Mouse (Mus musculus): ENCODE results near the gene Bgn. TPM values are rescaled to one million over a fixed set of nuclear protein-coding genes. Genes with fewer than 3 reads are reported as not detected.

The Bgn gene
- total RNA-seq, 2 experiments from 2014 or later = 43.9 to 70.1 TPM

DNA sequence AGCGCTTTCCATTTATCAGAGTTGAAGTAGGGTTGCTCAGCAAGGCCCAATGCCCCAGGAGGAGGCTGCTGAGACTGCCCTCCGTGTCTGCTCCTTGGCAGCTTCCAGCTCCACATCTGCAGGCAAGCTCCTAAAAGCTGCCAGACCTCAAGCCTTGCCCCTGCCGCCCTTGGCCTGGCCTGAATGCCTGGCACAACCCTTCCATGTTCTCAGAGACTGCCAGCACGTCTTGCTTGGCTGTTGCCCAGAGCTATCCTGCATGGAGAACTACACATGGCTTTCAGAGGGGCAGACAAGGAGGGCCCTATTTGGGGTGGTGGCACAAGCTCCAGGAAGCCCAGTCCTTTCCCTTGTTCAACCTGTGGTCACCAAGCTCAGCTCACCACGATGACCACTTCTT is 3.5 kb downstream of the Bgn start:
- peak; percentile 59 for DNase-seq (ENCODE audit: low spot score)

DNA sequence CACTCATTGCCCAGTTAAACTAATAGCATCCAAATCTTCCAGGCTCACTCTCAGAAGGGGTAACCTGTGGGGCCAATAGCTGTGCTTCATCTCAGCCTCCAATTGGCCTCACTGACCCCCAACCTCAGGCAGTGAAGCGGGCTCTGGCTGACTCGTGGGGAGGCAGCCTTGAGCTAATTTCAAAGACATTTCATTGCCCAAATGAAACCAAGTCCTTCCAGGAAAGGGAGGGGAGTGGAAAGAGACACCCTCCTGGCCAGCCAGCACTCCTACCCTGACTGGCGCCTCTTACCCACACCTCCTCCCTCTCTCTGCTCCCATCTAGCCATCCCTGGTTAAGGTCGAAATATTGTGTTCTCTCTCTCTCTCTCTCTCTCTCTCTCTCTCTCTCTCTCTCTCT is 6.8 kb downstream of the Bgn start:
- DNase-seq (ENCODE audit: low spot score) = no peak

DNA sequence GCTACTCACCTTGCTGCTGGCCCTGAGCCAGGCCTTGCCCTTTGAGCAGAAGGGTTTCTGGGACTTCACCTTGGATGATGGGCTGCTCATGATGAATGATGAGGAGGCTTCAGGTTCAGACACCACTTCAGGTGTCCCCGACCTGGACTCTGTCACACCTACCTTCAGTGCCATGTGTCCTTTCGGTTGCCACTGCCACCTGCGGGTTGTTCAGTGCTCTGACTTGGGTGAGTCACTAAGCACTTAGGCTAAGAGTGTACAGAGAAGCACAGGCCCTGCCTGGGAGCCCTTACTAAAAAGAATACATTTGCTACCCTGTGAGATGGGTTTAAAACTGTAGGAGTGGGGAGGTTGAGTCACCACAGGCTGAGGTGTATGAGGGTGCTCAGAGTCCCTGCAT is 7.4 kb downstream of the Bgn start:
- DNase-seq (ENCODE audit: low spot score) = no peak

DNA sequence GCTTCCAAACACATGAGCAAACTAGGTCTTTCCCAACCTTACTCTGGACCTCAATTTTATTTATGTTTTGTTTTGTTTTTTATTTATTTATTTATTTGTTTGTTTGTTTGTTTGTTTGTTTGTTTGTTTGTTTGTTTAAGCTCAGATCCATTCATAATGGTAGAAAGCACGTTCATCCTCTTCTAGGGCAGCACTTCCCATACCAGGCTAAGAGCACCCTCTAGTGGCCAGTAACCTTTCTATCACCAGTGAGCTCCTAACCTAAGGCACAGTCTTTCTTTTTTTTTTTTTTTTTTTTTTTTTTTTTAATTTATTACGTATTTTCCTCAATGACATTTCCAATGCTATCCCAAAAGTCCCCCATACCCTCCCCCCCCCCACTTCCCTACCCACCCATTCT is 10.2 kb downstream of the Bgn start:
- peak; percentile 65 for DNase-seq (ENCODE audit: low spot score)

DNA sequence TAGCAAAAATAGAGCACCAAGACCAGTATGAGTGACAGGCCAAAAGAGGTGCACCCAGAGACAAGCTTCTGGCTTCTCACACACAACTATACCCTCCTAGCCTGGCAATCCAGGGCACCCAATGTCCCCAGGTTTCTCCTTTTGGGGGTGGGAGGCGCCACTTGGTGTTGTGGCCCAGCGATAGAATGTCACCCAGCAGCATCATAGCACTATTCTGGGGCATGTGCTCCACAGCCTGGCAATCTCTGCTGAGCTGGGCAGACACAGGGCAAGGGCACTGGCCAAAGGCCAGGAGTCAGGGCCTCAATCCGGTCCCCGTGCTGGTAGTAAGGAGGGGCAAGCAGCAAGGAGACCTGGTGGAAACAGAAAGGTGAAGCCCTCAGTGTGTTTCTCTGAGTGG is 13.3 kb downstream of the Bgn start:
- peak; percentile 70 for DNase-seq (ENCODE audit: low spot score)

DNA sequence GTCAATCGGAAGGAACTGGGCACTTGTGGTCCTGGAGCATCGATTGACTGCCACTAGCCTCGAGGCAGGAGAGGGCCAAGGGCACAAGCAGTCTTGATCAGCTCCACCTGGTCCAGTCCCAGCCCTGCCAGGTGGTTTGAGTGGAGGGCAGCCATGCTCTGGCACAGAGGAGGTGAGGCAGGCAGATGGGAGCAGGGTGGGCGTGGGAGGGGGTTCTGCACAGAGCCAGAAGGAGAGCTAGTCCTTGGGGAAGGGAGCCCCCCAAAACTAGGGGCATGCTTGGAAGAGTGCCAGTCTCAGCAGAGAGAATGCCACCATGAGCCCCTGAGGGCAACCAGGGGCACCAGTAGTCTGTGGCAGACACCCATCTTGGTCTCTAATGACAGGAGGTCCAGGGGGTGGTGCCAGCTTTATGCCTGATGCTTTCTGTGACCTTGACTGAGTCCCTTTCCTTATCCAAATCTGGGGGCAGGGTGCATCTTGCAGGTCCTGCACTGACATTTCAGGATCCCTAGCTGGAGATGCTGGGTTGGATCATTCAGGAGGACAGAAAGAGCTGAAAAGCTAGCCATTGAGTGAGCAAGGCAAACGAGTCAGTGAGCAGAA is 21.8 kb downstream of the Bgn start:
- no peak for DNase-seq (ENCODE audit: low spot score)

DNA sequence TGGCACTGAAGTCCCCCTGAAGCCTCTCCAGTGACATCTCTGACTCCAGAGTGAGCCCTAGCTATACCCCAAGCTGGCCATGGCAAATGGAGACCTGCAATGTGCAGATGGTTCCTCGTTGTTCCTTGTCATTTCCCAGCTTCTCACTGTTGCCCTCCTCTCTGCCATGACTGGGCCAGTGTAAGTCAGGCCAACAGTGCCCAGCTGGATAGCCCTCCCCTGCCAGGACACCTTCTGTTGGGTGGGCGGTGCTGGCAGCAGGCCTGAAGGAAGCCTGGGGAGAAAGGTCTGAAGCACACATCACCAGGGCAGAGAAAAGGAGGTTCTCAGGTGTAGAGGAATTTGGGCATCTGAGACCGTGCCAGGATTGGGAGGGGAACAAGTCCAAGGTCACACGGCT is 23.2 kb downstream of the Bgn start:
- DNase-seq (ENCODE audit: low spot score) = no peak

DNA sequence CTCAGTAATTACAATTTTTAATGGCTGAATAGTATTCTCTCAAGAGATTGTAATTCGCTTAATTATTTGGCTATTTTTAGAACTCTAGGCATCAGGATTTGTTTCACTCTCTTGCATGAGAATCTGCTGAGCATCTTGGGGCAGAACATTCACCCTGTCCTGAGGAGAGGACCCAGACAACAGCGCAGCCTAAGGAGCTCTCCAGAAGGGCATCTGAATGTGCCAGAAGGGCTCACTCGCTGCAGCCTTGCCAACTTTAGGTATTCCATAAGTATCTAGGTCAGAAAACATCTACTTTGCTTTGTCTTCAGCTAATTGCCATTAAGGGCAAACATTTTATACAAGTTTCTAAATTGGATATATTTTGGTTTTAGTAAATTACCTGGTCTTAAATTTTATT is 25.8 kb downstream of the Bgn start:
- DNase-seq (ENCODE audit: low spot score) = no peak

DNA sequence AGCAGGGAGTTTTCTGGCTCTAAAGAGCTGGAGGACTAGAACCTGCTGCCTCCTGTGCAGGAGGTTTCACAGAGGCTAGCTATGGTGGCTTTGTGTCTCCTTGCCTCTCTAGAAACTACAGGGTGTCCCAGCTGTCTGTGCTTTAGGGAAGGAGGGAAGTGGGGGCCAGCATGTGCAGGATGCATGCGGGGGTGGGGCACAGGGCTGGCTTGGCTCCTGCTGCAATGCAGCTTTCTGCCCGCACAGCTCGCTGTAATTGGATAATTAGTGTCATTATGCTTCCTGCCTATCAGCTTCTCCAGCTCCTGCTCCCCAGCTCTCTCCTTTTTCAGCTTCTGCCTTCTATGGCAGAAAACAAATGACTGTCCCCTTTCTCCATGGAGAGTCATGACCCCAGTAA is 29.5 kb downstream of the Bgn start:
- no peak for DNase-seq (ENCODE audit: low spot score)

DNA sequence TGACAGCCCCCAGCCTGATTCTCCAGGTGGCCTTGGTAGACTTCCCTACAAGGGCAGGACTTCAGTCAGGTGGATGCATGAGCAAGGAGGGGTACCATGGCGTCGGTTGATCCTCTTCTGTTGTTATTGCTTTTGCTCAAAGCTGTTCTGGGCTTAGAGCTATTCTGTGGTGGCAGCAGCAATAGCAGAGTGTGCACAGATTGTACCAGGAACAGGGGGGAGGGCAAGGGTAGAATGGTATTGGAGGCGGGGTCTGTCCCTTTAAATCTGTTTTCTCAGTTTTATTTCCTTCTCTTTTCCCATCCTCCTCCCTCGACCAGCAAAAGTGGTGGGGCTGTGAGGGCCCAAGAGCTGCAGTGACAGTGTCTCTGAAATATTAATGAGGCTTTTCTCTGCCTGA is 33.2 kb downstream of the Bgn start:
- no peak for DNase-seq (ENCODE audit: low spot score)

DNA sequence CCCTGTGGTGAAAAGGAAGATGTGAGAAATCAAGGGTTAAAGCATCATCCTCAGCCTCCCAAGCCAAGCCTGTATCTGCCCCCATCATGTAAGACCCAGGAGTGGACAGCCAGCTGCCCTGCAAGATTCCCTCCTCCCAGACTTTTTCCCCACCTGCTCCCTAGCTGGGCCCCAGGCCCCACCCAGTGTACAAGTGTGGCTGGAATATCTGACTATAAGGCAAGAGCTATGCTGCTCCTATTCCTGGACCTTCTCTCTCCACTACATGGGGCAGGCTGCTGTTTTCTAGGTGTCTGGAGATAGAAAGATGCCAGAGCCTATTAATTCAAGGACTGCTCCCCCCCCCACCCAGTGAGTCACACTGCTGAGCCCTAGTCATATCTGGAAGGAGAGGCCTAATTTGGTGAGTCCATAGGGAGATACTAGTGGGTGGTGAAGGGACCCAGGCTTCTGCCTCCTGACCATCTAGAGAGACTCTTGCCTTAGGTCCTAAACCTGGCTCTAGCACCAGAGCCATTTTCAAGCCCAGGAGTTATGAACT is 33.7 kb downstream of the Bgn start:
- DNase-seq (ENCODE audit: low spot score) = no peak

DNA sequence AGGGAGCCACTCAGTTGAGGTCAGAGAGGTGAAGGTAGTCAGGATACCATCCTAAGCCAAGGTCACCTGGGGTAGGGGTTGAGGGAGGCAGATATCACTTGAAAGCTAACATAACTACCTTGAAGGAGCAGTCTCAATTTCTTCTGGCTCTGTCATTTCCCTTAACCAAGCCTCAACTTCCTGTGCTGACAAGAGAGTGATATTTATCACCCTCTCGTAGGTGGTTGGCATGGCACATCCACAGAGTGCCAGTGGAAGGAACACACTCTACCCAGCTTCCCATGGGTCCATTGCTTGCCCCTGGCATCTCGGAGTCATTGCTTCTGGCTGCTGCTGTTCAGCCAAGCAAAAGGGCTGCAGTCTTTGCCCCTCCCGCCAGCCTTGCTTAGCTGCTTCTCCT is 37.3 kb downstream of the Bgn start:
- peak; percentile 22 for DNase-seq (ENCODE audit: low spot score)

DNA sequence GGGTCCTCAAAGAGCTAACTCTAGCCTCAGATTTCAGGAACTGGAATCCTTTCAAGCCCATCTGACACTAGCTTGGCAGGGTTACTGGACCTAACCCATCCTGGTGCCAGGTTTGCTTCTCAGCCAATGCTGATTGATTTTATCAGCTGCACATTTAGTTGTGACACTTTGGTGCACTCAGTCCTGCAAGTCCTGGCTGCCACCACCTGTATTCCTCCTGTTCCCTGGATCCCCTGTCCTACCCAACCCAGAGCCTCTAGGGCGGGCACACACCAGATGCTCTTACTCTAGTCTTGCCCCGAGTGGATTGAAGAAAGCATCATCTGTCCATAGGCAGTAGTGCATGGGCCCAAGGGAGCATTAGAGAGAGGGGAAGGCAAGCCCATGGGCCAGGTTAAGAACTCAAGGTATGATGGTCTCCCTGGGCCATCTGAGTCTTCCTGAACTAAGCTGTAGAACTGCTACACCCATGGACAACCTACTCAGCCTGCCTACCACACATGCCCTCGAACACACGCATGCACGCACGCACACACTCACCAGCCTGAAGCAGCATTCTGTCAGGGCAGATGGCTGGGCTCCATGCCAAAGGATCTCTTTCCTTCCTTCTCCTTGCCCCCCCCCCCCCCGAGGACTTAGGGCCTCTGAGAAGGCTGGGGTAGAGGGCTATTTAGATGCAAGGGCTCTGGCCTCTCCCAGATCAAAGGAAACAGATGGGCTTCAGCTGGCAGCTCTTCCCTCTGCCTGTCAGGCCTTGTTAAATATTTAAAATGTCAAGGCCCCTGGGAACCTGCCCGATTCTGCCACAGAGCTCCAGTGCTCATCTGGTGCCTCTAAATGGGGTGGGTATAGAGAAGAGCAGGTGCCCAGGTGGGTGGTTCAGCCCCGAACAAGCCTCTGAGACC is 41.2 kb downstream of the Bgn start:
- DNase-seq (ENCODE audit: low spot score) = peak; percentile 6

DNA sequence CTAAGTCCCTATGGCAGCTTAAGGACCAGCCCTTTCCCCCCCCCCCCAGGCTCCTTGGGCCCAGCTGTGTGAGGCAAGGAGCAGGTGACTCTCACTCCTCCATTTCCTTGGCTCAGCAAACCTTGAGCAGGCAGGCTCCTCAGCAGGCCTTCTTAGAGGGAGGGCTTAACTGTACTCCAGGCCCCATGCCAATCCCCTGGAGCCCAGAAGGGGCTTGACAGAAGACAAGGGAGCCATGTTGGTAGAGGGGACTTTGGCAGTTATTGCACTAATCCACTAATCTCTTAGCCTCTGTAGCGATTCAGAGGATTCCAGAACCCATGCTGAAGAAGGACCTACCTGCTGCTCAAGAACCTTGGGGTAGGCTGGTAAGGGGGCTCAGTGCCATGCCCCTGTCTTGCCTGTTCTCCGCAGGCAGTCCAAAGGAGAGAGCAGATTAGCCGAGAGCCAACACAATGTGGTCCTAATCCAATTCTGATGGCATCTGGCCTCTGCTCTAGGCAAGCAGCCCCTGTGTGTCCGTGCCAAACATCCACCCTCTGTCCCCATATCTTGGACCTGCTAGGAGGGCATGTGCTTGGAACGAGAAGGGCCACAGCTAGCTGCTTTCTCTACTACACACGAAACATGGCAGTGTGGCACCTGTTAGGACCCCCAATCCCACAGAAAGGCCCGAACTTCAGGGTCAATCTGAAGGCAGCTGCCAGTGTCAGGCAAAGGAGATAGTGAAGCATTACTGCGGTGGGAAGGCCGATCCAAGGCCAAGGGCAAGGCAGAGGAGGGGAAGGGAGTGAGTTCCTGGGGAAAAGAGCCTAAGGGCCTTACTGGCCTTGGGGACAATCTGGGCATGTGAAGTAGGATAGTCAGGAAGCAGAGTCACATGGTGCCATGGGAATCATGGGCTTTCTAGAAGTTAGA is 42.1 kb downstream of the Bgn start:
- peak; percentile 5 for DNase-seq (ENCODE audit: low spot score)

DNA sequence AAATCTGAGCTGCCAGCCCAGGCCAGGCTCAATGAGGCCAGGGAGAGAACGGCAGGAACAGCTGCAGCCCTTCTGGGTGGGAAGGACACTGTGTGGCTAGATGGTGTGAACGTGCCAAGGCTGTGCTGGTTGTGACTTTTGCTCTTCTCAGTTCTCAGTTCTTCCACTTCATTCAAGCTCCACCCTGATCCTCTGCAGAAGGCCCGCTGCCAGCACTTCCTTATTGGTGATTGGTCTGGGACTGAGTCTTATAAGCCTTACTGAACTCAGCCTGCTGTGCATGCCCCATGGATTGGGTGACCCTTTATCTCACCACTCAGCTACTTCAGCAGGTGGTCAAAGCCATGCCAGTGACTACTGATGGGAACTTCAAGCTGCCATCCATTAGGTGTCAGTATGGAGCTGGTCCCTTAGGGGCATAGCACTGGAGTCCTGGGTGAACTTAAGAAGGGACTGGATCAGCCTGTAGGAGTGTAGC is 43.0 kb downstream of the Bgn start:
- DNase-seq (ENCODE audit: low spot score) = peak; percentile 69

DNA sequence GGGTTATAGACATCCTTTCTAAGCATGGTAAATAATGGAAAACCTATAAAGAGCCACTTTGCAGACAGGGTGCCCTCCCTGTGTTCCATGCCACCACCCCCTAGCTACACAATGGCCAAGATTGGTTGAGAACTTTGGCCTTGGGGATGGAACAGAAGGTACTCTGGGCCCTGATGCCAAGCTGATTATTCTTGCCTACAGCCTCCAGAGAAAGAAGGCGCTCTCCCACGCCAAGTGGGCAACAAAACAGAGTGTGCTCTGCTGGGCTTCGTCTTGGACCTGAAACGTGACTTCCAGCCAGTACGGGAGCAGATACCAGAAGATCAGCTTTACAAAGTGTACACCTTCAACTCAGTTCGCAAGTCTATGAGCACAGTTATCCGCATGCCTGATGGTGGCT is 54.5 kb downstream of the Bgn start:
- DNase-seq (ENCODE audit: low spot score) = no peak

DNA sequence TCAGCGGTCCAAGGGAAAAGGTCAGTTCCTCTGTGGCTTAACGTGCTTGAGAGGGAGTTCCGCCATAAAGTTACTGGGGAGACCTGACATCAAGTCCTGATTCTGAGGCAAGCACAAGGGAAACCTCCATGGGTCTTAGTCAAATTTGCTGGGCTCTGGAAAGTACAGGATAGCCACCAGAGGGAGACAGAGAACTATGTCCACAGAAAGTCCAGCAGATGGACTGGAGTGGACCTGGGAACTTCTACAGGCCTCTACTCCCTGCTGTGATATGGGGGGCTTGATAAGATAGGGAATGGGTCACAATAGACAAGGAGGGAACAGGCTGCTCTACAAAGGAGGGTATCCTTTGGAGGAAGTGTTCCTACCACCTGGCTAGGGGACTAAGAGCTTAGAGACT is 59.9 kb downstream of the Bgn start:
- peak; percentile 18 for DNase-seq (ENCODE audit: low spot score)
